In the genomic region with DNA sequence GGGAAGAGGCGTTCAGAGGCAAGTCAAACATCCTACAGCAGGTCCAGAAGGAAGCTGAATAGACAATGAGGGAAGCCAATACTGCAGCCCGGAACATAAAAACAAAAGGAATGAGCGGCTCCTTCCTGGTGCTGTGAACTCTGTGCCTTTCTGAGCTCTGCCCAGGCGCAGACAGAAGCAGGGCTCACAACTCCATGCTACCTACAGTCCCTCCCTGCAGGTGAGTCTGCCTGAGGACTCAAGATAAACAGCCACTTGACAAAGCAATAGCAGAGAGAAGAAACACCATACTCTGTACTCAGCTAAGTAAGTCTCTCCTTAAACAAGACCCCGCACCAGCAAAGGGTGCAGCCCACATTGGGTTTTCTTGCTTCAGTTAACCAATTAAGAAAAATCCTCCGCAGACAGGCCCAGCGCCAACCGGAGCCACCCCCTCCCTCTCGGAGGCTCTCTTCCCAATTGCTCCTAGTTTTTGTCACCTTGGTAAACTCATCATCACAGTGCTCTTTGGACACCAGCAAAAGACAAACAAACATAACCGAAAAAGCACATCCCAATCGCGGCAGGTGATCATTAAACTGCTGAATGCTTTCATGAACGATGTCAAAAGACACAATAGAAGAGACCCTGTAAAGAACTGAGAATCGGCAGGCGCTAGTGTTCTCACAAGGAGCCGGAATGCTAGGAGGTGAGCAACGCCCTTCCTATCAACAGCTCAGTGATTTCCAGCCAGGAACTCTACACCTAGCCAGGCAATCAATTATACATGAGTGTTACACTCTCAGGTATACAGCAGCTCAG, we compare ENCODE assay signal across 9 mouse cellular contexts. TPM values are rescaled to one million over a fixed set of nuclear protein-coding genes. Genes with fewer than 3 reads are reported as not detected.
A peak's percentile ranks its signal among the peaks of the same experiment; 100 is the strongest.
DNase-seq lines count a peak whose midpoint lies in the region; ATAC-seq and TF ChIP-seq lines count a peak whose summit lies in the region.
"Had no signal": no experiment of that assay in that cellular context is flagged by ENCODE, and none has a peak within 500 bp of the region (broad histone marks: within the 10 kb centered on the region; RNA-seq: fewer than 3 reads in every experiment).

No protein-coding gene starts in this region.

- no peak for TF ChIP-seq CTCF in testis, adult 2 months (IDR thresholded peaks at IDR 0.05; ENCODE audit: control insufficient read depth, insufficient read depth, insufficient replicate concordance, low read depth, low read length)

- no peak overlapping the region for H3K4me3 ChIP-seq in testis, adult 2 months (ENCODE audit: control insufficient read depth, low read depth, low read length)
- H3K4me3 ChIP-seq in liver, embryonic 11.5 days (ENCODE audit: low read depth, low read length) = no peak overlapping the region
- H3K4me3 ChIP-seq: megakaryocyte, embryonic 14.5 days had no signal

- TF ChIP-seq POLR2A in testis, adult 2 months (IDR thresholded peaks at IDR 0.05; ENCODE audit: control insufficient read depth, low read depth, low read length) = no peak

- peak overlapping the region; percentile 42 for H3K4me2 ChIP-seq in liver, embryonic 11.5 days

- no peak for ATAC-seq in liver, embryonic 11.5 days (replicated peaks; ENCODE audit: low FRiP score)
- ATAC-seq in megakaryocyte progenitor cell, adult 5-6 weeks (replicated peaks; ENCODE audit: poor library complexity) = no peak

- peak overlapping the region; percentile 5 for H3K27ac ChIP-seq in testis, adult 2 months (ENCODE audit: control insufficient read depth, insufficient read depth, low read depth, low read length)
- no peak overlapping the region for H3K27ac ChIP-seq in liver, embryonic 11.5 days (ENCODE audit: low read depth, low read length)

- H3K36me3 ChIP-seq in testis, adult 2 months (ENCODE audit: control insufficient read depth, insufficient read depth, low read length) = no peaks in the 10 kb centered on the region
- H3K36me3 ChIP-seq in liver, embryonic 11.5 days (ENCODE audit: control insufficient read depth, insufficient read depth, low read length) = no peaks in the 10 kb centered on the region

- DNase-seq in embryo, embryonic 10 days (ENCODE audit: low spot score) = peak; percentile 30
- no peak for DNase-seq in embryo, embryonic 9.5 days (ENCODE audit: extremely low spot score)
- no peak for DNase-seq in testis, postnatal 14 days (ENCODE audit: low spot score)
- DNase-seq in liver, embryonic 11.5 days (ENCODE audit: low spot score) = no peak
- no peak for DNase-seq in layer of hippocampus, adult 9-10 months (ENCODE audit: low spot score)
- DNase-seq in urinary bladder, postnatal 25 days (ENCODE audit: low spot score) = no peak

- no peaks in the 10 kb centered on the region for H3K27me3 ChIP-seq in testis, adult 2 months (ENCODE audit: control insufficient read depth, insufficient read depth, low read length)
- no peaks in the 10 kb centered on the region for H3K27me3 ChIP-seq in liver, embryonic 11.5 days (replicated peaks; ENCODE audit: control insufficient read depth, insufficient read depth, low read length)
- H3K27me3 ChIP-seq: megakaryocyte, embryonic 14.5 days had no signal

- H3K9me3 ChIP-seq in liver, embryonic 11.5 days (ENCODE audit: control insufficient read depth, low read length) = no peaks in the 10 kb centered on the region
- H3K9me3 ChIP-seq: megakaryocyte, embryonic 14.5 days had no signal

- H3K4me1 ChIP-seq in testis, adult 2 months (ENCODE audit: control insufficient read depth, insufficient read depth, low read length) = peaks cover 9% of the 10 kb centered on the region
- H3K4me1 ChIP-seq in liver, embryonic 11.5 days (replicated peaks; ENCODE audit: control insufficient read depth, insufficient read depth, low read length) = peaks cover 39% of the 10 kb centered on the region

- WGBS in liver, embryonic 11.5 days = 34% methylated on average over 17 of the region's 17 CpGs

- no peak overlapping the region for H3K9ac ChIP-seq in liver, embryonic 11.5 days (ENCODE audit: low read depth, low read length)

RNA-seq across cellular contexts. Expression of gene Sgms1, which starts 45.4 kb away (rescaled TPM):
- 239 and 243 TPM in 2 replicates for polyA plus RNA-seq in testis, adult 2 months (2012; rRNA removed)
- polyA plus RNA-seq in liver, embryonic 11.5 days (2014; fragmentation: Nextera tagmentation; extraction: Ambion mirVana) = 31.4 and 32.0 TPM in 2 replicates
- total RNA-seq in megakaryocyte progenitor cell, adult 5-6 weeks (2015) = 15.9 and 24.8 TPM in 2 replicates
- 16.4 and 21.5 TPM in 2 replicates for total RNA-seq in megakaryocyte progenitor cell, adult 5-6 weeks (2017)
